Mouse (Mus musculus) thymus, postnatal 14 days (tissue): ENCODE data around the gene Cdkal1.

ENCODE experiments used
- DNase-seq: peaks from one replicate; pipeline ENCODE4 v3.0.0; 2021

Cdkal1 gene

GRCm38 (mm10) chr13:29697230-29697629 lies 158.2 kb downstream of the Cdkal1 start:
- no peak for DNase-seq

GRCm38 (mm10) chr13:29690734-29691133 lies 164.7 kb downstream of the Cdkal1 start:
- no peak for DNase-seq

GRCm38 (mm10) chr13:29688851-29689250 lies 166.6 kb downstream of the Cdkal1 start:
- DNase-seq: no peak

GRCm38 (mm10) chr13:29687872-29688271 lies 167.6 kb downstream of the Cdkal1 start:
- DNase-seq: no peak

- no peak for DNase-seq
Observed at GRCm38 (mm10) chr13:29679479-29680186, 175.8 kb downstream of the Cdkal1 start.

- DNase-seq: no peak
Observed at GRCm38 (mm10) chr13:29677559-29677958, 177.9 kb downstream of the Cdkal1 start.

- DNase-seq: no peak
Observed at GRCm38 (mm10) chr13:29670626-29671025, 184.8 kb downstream of the Cdkal1 start.

GRCm38 (mm10) chr13:29663908-29664307 lies 191.6 kb downstream of the Cdkal1 start:
- no peak for DNase-seq

- DNase-seq: no peak
Observed at GRCm38 (mm10) chr13:29655841-29656365, 199.6 kb downstream of the Cdkal1 start.

GRCm38 (mm10) chr13:29653407-29653806 lies 202.1 kb downstream of the Cdkal1 start:
- DNase-seq: no peak

GRCm38 (mm10) chr13:29652791-29653190 lies 202.7 kb downstream of the Cdkal1 start:
- no peak for DNase-seq

GRCm38 (mm10) chr13:29650576-29651236 lies 204.8 kb downstream of the Cdkal1 start:
- no peak for DNase-seq

- DNase-seq: no peak
Observed at GRCm38 (mm10) chr13:29649593-29649992, 205.9 kb downstream of the Cdkal1 start.

- DNase-seq: no peak
Observed at GRCm38 (mm10) chr13:29642226-29642625, 213.2 kb downstream of the Cdkal1 start.

- DNase-seq: no peak
Observed at GRCm38 (mm10) chr13:29641200-29641599, 214.3 kb downstream of the Cdkal1 start.

GRCm38 (mm10) chr13:29640186-29640585 lies 215.3 kb downstream of the Cdkal1 start:
- no peak for DNase-seq

- DNase-seq: no peak
Observed at GRCm38 (mm10) chr13:29638303-29638702, 217.2 kb downstream of the Cdkal1 start.

- DNase-seq: no peak
Observed at GRCm38 (mm10) chr13:29637788-29638187, 217.7 kb downstream of the Cdkal1 start.

- DNase-seq: no peak
Observed at GRCm38 (mm10) chr13:29635581-29635980, 219.9 kb downstream of the Cdkal1 start.

GRCm38 (mm10) chr13:29631342-29631741 lies 224.1 kb downstream of the Cdkal1 start:
- DNase-seq: no peak

GRCm38 (mm10) chr13:29628607-29629006 lies 226.9 kb downstream of the Cdkal1 start:
- DNase-seq: peak; percentile 37

- DNase-seq: no peak
Observed at GRCm38 (mm10) chr13:29627438-29628124, 227.9 kb downstream of the Cdkal1 start.

- no peak for DNase-seq
Observed at GRCm38 (mm10) chr13:29624929-29625328, 230.5 kb downstream of the Cdkal1 start.
